Comparison of ENCODE assay signal across 16 mouse cellular contexts in the genomic region with DNA sequence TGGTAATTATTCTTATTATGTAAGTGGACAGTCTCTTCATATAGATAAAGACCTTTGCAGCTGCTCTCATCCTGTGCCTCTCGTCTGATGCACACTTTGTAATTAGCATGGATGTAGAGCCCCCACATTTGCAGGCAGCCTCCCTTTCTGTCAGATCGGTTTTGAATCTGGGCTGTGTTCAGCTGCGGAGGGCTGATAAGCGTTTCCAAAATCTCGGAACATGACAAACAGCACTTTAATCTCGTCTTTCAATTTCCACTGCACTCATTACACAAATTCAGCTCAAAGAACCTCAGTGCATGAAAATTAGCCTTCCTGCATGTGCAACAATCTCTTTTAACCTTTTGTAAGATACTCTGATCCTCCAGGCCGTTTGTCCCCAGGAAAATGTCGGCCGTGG.
DNase-seq lines count a peak whose midpoint lies in the region; ATAC-seq and TF ChIP-seq lines count a peak whose summit lies in the region.
"Had no signal": no experiment of that assay in that cellular context is flagged by ENCODE, and none has a peak within 500 bp of the region (broad histone marks: within the 10 kb centered on the region; RNA-seq: fewer than 3 reads in every experiment).

No protein-coding gene starts in this region.

- H3K9ac ChIP-seq in forebrain, embryonic 13.5 days, result no peak overlapping the region
- no peak overlapping the region; the same call in 1 of the 2 replicates for H3K9ac ChIP-seq in midbrain, embryonic 13.5 days (replicated peaks)
- H3K9ac ChIP-seq in midbrain, embryonic 11.5 days (ENCODE audit: low read length), result no peak overlapping the region
- peak overlapping the region; percentile 35 for H3K9ac ChIP-seq in forebrain, postnatal 0 days
- H3K9ac ChIP-seq in midbrain, embryonic 15.5 days, result no peak overlapping the region

- no peak overlapping the region for H3K4me3 ChIP-seq in forebrain, embryonic 13.5 days
- H3K4me3 ChIP-seq in forebrain, embryonic 10.5 days, result no peak overlapping the region
- H3K4me3 ChIP-seq in midbrain, embryonic 13.5 days (replicated peaks), result no peak overlapping the region
- no peak overlapping the region for H3K4me3 ChIP-seq in midbrain, embryonic 11.5 days (ENCODE audit: low read depth, low read length)
- peak overlapping the region; percentile 13; the same call in 1 of the 2 replicates for H3K4me3 ChIP-seq in forebrain, postnatal 0 days (ENCODE audit: low read depth, low read length)
- no peak overlapping the region for H3K4me3 ChIP-seq in midbrain, embryonic 15.5 days
- H3K4me3 ChIP-seq: embryonic facial prominence, embryonic 10.5 days had no signal

- peak; percentile 70 for ATAC-seq in forebrain, embryonic 13.5 days
- peak; percentile 79 for ATAC-seq in midbrain, embryonic 13.5 days
- no peak for ATAC-seq in midbrain, embryonic 11.5 days (ENCODE audit: low FRiP score)
- ATAC-seq in forebrain, postnatal 0 days, result peak; percentile 61
- ATAC-seq in midbrain, embryonic 15.5 days (replicated peaks), result peak; percentile 74; the same call in 1 of the 2 replicates
- ATAC-seq: inflammation-experienced regulatory T-cells, adult 6 months had no signal

- no peak for TF ChIP-seq CTCF in forebrain, postnatal 0 days (IDR thresholded peaks at IDR 0.05; ENCODE audit: low read depth)

- no peaks in the 10 kb centered on the region for H3K9me3 ChIP-seq in forebrain, embryonic 13.5 days (replicated peaks)
- no peaks in the 10 kb centered on the region for H3K9me3 ChIP-seq in forebrain, embryonic 10.5 days
- H3K9me3 ChIP-seq in midbrain, embryonic 13.5 days, result no peaks in the 10 kb centered on the region
- H3K9me3 ChIP-seq in midbrain, embryonic 11.5 days (ENCODE audit: control insufficient read depth, low read length), result no peaks in the 10 kb centered on the region
- no peaks in the 10 kb centered on the region for H3K9me3 ChIP-seq in forebrain, postnatal 0 days (ENCODE audit: low read length)
- no peaks in the 10 kb centered on the region for H3K9me3 ChIP-seq in midbrain, embryonic 15.5 days
- H3K9me3 ChIP-seq: embryonic facial prominence, embryonic 10.5 days had no signal

- H3K36me3 ChIP-seq in forebrain, embryonic 13.5 days (ENCODE audit: poor library complexity, severe bottlenecking), result no peaks in the 10 kb centered on the region
- H3K36me3 ChIP-seq in forebrain, embryonic 10.5 days (replicated peaks), result no peaks in the 10 kb centered on the region
- no peaks in the 10 kb centered on the region for H3K36me3 ChIP-seq in midbrain, embryonic 13.5 days
- H3K36me3 ChIP-seq in midbrain, embryonic 11.5 days (ENCODE audit: control insufficient read depth, insufficient read depth, low read length), result no peaks in the 10 kb centered on the region
- no peaks in the 10 kb centered on the region for H3K36me3 ChIP-seq in forebrain, postnatal 0 days (ENCODE audit: insufficient read depth)
- no peaks in the 10 kb centered on the region for H3K36me3 ChIP-seq in midbrain, embryonic 15.5 days (replicated peaks)
- H3K36me3 ChIP-seq: embryonic facial prominence, embryonic 10.5 days had no signal

- WGBS in forebrain, embryonic 13.5 days, result 20% methylated on average over 9 of the region's 9 CpGs
- 61% methylated on average over 9 of the region's 9 CpGs for WGBS in forebrain, embryonic 10.5 days
- 12% methylated on average over 9 of the region's 9 CpGs for WGBS in midbrain, embryonic 13.5 days
- 52% methylated on average over 9 of the region's 9 CpGs for WGBS in midbrain, embryonic 11.5 days
- whole genome bisulfite sequencing in forebrain, postnatal 0 days, result 16% methylated on average over 9 of the region's 9 CpGs
- WGBS in midbrain, embryonic 15.5 days, result 18% methylated on average over 9 of the region's 9 CpGs

- H3K4me2 ChIP-seq in forebrain, embryonic 13.5 days, result peak overlapping the region; percentile 39
- peak overlapping the region; percentile 29 for H3K4me2 ChIP-seq in midbrain, embryonic 13.5 days (replicated peaks)
- no peak overlapping the region for H3K4me2 ChIP-seq in midbrain, embryonic 11.5 days
- H3K4me2 ChIP-seq in forebrain, postnatal 0 days (ENCODE audit: low read depth), result peak overlapping the region; percentile 35
- H3K4me2 ChIP-seq in midbrain, embryonic 15.5 days, result peak overlapping the region; percentile 35

- H3K27me3 ChIP-seq in forebrain, embryonic 13.5 days, result no peaks in the 10 kb centered on the region
- no peaks in the 10 kb centered on the region for H3K27me3 ChIP-seq in forebrain, embryonic 10.5 days (ENCODE audit: poor library complexity, severe bottlenecking)
- H3K27me3 ChIP-seq in midbrain, embryonic 13.5 days, result no peaks in the 10 kb centered on the region
- H3K27me3 ChIP-seq in midbrain, embryonic 11.5 days (ENCODE audit: control insufficient read depth, insufficient read depth, low read length), result no peaks in the 10 kb centered on the region
- H3K27me3 ChIP-seq in forebrain, postnatal 0 days (ENCODE audit: insufficient read depth, low read length), result no peaks in the 10 kb centered on the region
- H3K27me3 ChIP-seq in midbrain, embryonic 15.5 days (replicated peaks), result no peaks in the 10 kb centered on the region

- no peak for DNase-seq in forebrain, embryonic 10.5 days (ENCODE audit: extremely low spot score, low spot score)
- no peak for DNase-seq in midbrain, embryonic 11.5 days (ENCODE audit: low spot score, missing footprints)
- DNase-seq in forebrain, postnatal 0 days, result peak; percentile 52
- no peak for DNase-seq in lung, postnatal 4 days
- DNase-seq in layer of hippocampus, postnatal 14 days (ENCODE audit: low spot score in 2 of 2), result no peak
- DNase-seq: adrenal gland, postnatal 10 days; cerebellum, adult 9-11 months; kidney, adult 18-20 months; thymus, adult 18-20 months; thymus, postnatal 36 days had no signal

- peak overlapping the region; percentile 26 for H3K27ac ChIP-seq in forebrain, embryonic 13.5 days
- H3K27ac ChIP-seq in forebrain, embryonic 10.5 days, result no peak overlapping the region
- peak overlapping the region; percentile 60; the same call in 1 of the 2 replicates for H3K27ac ChIP-seq in midbrain, embryonic 13.5 days
- no peak overlapping the region for H3K27ac ChIP-seq in midbrain, embryonic 11.5 days (ENCODE audit: low read depth, low read length)
- peak overlapping the region; percentile 54 for H3K27ac ChIP-seq in forebrain, postnatal 0 days (ENCODE audit: low read depth, low read length)
- H3K27ac ChIP-seq in midbrain, embryonic 15.5 days, result 0 out of 2 replicates have a peak overlapping the region, but pooled peaks have one; percentile 21
- H3K27ac ChIP-seq: embryonic facial prominence, embryonic 10.5 days; kidney, postnatal 0 days had no signal

- peaks cover 22% of the 10 kb centered on the region for H3K4me1 ChIP-seq in forebrain, embryonic 13.5 days
- H3K4me1 ChIP-seq in forebrain, embryonic 10.5 days, result peaks cover 24% of the 10 kb centered on the region
- H3K4me1 ChIP-seq in midbrain, embryonic 13.5 days (replicated peaks), result peaks cover 24% of the 10 kb centered on the region
- peaks cover 10% of the 10 kb centered on the region for H3K4me1 ChIP-seq in midbrain, embryonic 11.5 days (ENCODE audit: control insufficient read depth, insufficient read depth, low read length)
- H3K4me1 ChIP-seq in forebrain, postnatal 0 days (ENCODE audit: insufficient read depth), result peaks cover 4% of the 10 kb centered on the region; the same call in 1 of the 2 replicates
- H3K4me1 ChIP-seq in midbrain, embryonic 15.5 days, result peaks cover 17% of the 10 kb centered on the region

Comparison
In these comparisons a context has a peak if more than half of its experiments do, and no peak if none do; other contexts are left out.
1. H3K27ac ChIP-seq: peak in forebrain, embryonic 13.5 days (single experiment), midbrain, embryonic 13.5 days (single experiment), forebrain, postnatal 0 days (single experiment) and midbrain, embryonic 15.5 days (single experiment); none in forebrain, embryonic 10.5 days (single experiment) and midbrain, embryonic 11.5 days (single experiment).